Mouse (Mus musculus): ENCODE results near the gene Trpv6. TPM values are rescaled to one million over a fixed set of nuclear protein-coding genes. Genes with fewer than 3 reads are reported as not detected.
A peak's percentile ranks its signal among the peaks of the same experiment; 100 is the strongest.

Trpv6 gene
- 0.29 and 0.35 TPM in 2 replicates for polyA plus RNA-seq (2015; fragmentation: Nextera tagmentation; extraction: Ambion mirVana)

DNA sequence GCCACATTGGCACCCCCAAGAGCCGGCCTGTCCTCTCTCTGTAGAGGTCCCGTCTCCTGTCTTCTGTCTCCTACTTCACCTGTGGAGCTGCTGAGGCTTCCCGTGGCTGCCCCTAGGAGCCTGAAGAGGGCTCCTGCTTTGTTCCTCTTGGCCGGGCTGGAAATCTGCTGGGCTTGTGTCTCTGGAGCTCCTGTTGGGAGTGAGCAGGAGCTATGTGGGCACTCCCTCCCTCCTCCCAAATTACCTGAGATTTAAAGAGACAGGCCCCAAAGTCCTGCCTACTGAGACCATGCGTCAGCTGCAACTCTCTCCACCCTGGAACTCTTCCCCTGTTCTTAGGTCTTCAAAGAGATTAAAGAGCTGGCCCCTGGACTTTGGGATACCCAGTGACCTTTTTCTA lies at the start of gene Trpv6:
Gene Trpv6 (minus strand): TSS at position 228 of the 400 bp plus-strand sequence.
- no peak within 1 kb of the TSS for H3K27ac ChIP-seq (ENCODE audit: low read length)
- no peaks in the 10 kb centered on the region for H3K9me3 ChIP-seq (ENCODE audit: control insufficient read depth, low read length)
- no peak within 1 kb of the TSS for H3K9ac ChIP-seq (ENCODE audit: low read depth, low read length)
- WGBS, result 22% methylated on average over 5 of the region's 5 CpGs
- no peaks in the 10 kb centered on the region for H3K4me1 ChIP-seq (ENCODE audit: control insufficient read depth, insufficient read depth, low read length)
- no peak within 1 kb of the TSS for H3K4me3 ChIP-seq (ENCODE audit: low read length)
- H3K27me3 ChIP-seq (replicated peaks; ENCODE audit: control insufficient read depth, insufficient read depth, low read length), result no peaks in the 10 kb centered on the region
- peak; percentile 14; the same call in 1 of the 2 replicates for ATAC-seq
- no peaks in the 10 kb centered on the region for H3K36me3 ChIP-seq (ENCODE audit: control insufficient read depth, insufficient read depth, low read length)
- peak within 1 kb of the TSS; percentile 27; the same call in 1 of the 2 replicates for H3K4me2 ChIP-seq (ENCODE audit: low read depth, low read length)

- Histone ChIP-seq H3K9ac (ENCODE audit: low read depth, low read length) (no peak overlapping the region), H3K36me3 (ENCODE audit: control insufficient read depth, insufficient read depth, low read length) (no peaks in the 10 kb centered on the region), H3K27ac (ENCODE audit: low read length) (no peak overlapping the region), H3K4me2 (ENCODE audit: low read depth, low read length) (no peak overlapping the region), H3K27me3 (replicated peaks; ENCODE audit: control insufficient read depth, insufficient read depth, low read length) (no peaks in the 10 kb centered on the region), H3K4me3 (ENCODE audit: low read length) (no peak overlapping the region), H3K4me1 (ENCODE audit: control insufficient read depth, insufficient read depth, low read length) (no peaks in the 10 kb centered on the region), H3K9me3 (ENCODE audit: control insufficient read depth, low read length) (no peaks in the 10 kb centered on the region)
- no peak for ATAC-seq
- 81% methylated on average over 3 of the region's 3 CpGs for WGBS
Measured at GRCm38 (mm10) chr6:41685596-41685995, 49.4 kb upstream of the Trpv6 start.

DNA sequence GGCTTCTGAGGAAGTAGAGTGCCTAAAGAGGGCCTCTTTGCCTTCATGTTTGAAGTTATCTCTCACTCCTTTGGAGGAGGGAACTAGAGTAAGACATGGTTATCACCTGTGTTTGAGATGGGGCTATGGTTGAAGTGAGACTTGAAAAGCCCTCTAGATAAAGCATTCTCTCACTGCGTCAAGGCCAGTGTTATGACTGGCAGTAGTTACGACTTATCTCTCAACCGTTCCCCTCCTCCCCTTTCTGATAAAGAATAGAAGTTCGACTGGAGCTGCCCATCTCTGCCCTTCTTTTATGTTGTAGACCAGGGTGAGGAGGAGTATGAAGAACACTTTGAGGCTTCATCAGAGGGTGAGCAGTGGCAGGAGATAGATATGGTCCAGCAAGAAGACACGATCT lies 48.7 kb upstream of the Trpv6 start:
- ATAC-seq, result no peak
- WGBS, result 74% methylated on average over 5 of the region's 5 CpGs

DNA sequence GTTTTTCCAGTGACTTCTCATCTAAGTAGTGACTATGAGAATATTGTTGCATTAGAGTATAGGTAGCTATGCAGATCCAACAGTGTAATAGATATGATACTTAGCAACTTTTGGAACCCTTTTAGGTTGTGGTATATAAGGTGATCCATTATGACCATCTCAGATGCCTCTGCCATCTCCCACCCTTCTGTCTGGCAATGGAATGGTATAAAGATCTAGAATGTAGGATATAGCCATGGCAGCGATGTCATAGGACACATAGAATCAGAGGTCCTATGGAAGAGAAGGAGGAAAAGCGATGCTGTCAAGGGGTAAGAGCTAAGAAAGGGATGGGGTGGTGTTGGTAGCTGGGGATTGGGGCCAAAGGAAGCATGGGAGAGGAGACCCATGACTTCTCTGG lies 47.9 kb upstream of the Trpv6 start, which contains the start of gene Llcfc1:
Gene Llcfc1 (plus strand): TSS at position 301 of the 400 bp plus-strand sequence.
- Histone ChIP-seq H3K27me3 (replicated peaks; ENCODE audit: control insufficient read depth, insufficient read depth, low read length) (no peaks in the 10 kb centered on the region), H3K4me3 (ENCODE audit: low read length) (no peak within 1 kb of the TSS), H3K36me3 (ENCODE audit: control insufficient read depth, insufficient read depth, low read length) (no peaks in the 10 kb centered on the region), H3K27ac (ENCODE audit: low read length) (no peak within 1 kb of the TSS), H3K9ac (ENCODE audit: low read depth, low read length) (no peak within 1 kb of the TSS), H3K9me3 (ENCODE audit: control insufficient read depth, low read length) (no peaks in the 10 kb centered on the region), H3K4me1 (ENCODE audit: control insufficient read depth, insufficient read depth, low read length) (no peaks in the 10 kb centered on the region), H3K4me2 (ENCODE audit: low read depth, low read length) (no peak within 1 kb of the TSS)
- WGBS, result 79% methylated on average over 2 of the region's 2 CpGs
- ATAC-seq, result no peak

More for the DNA sequence above, 48.7 kb upstream of the Trpv6 start:
- Histone ChIP-seq H3K4me3 (ENCODE audit: low read length) (no peak overlapping the region), H3K36me3 (ENCODE audit: control insufficient read depth, insufficient read depth, low read length) (no peaks in the 10 kb centered on the region), H3K9ac (ENCODE audit: low read depth, low read length) (no peak overlapping the region), H3K4me1 (ENCODE audit: control insufficient read depth, insufficient read depth, low read length) (no peaks in the 10 kb centered on the region), H3K27ac (ENCODE audit: low read length) (no peak overlapping the region), H3K4me2 (ENCODE audit: low read depth, low read length) (no peak overlapping the region), H3K27me3 (replicated peaks; ENCODE audit: control insufficient read depth, insufficient read depth, low read length) (no peaks in the 10 kb centered on the region), H3K9me3 (ENCODE audit: control insufficient read depth, low read length) (no peaks in the 10 kb centered on the region)

DNA sequence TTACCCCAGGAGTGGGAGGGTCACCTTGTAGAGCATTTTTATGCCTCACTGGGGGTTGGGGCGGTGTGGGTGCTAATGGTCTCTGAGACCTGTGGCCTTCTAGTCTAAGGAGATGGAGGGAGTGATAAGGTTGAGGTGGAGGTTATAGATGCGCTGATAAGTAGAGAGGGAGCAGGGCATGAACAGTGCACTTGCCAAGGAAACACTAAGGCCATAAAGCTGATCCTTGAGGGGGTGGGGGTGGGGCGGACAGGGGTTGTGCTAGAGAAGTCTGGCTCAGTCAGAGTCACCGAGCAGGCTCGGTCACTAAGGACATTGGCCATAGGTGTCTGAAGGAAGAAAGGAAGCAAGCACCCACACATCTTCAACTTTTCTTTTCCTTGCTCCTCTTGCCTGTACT lies 45.5 kb upstream of the Trpv6 start:
- Histone ChIP-seq H3K27ac (ENCODE audit: low read length) (no peak overlapping the region), H3K9me3 (ENCODE audit: control insufficient read depth, low read length) (no peaks in the 10 kb centered on the region), H3K4me3 (ENCODE audit: low read length) (no peak overlapping the region), H3K4me2 (ENCODE audit: low read depth, low read length) (no peak overlapping the region), H3K4me1 (ENCODE audit: control insufficient read depth, insufficient read depth, low read length) (no peaks in the 10 kb centered on the region), H3K36me3 (ENCODE audit: control insufficient read depth, insufficient read depth, low read length) (no peaks in the 10 kb centered on the region), H3K9ac (ENCODE audit: low read depth, low read length) (no peak overlapping the region), H3K27me3 (replicated peaks; ENCODE audit: control insufficient read depth, insufficient read depth, low read length) (no peaks in the 10 kb centered on the region)
- ATAC-seq, result peak; percentile 48; the same call in 1 of the 2 replicates
- WGBS, result 64% methylated on average over 5 of the region's 5 CpGs

GRCm38 (mm10) chr6:41680669-41681068 lies 44.5 kb upstream of the Trpv6 start, which contains the start of gene Trpv5:
Trpv5 (minus strand) TSS chr6:41680769.
- H3K4me2 ChIP-seq (ENCODE audit: low read depth, low read length), result no peak within 1 kb of the TSS
- no peaks in the 10 kb centered on the region for H3K36me3 ChIP-seq (ENCODE audit: control insufficient read depth, insufficient read depth, low read length)
- no peak within 1 kb of the TSS for H3K9ac ChIP-seq (ENCODE audit: low read depth, low read length)
- H3K27ac ChIP-seq (ENCODE audit: low read length), result no peak within 1 kb of the TSS
- no peaks in the 10 kb centered on the region for H3K9me3 ChIP-seq (ENCODE audit: control insufficient read depth, low read length)
- no peak for ATAC-seq
- no peak within 1 kb of the TSS for H3K4me3 ChIP-seq (ENCODE audit: low read length)
- 75% methylated on average over 1 of the region's 1 CpGs for whole genome bisulfite sequencing
- no peaks in the 10 kb centered on the region for H3K27me3 ChIP-seq (replicated peaks; ENCODE audit: control insufficient read depth, insufficient read depth, low read length)
- no peaks in the 10 kb centered on the region for H3K4me1 ChIP-seq (ENCODE audit: control insufficient read depth, insufficient read depth, low read length)

DNA sequence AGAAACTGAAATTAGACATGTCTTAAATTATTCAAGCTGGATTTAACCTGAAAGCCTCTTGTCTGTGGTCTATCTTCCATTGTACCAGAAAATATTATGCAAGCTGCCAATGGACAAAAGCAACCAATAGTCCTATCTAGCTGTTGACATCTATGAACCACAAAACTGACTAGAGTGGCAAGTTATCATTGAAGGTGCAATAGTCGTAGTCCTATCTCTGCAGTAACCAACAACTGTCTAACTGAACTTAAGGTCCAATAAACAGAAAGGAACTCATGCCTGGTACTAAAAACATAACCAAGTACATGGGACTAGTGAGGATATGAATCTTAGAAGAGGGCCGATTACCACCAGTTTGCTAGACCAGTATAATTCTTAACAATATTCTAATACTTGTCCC lies 40.3 kb upstream of the Trpv6 start:
- H3K9me3 ChIP-seq (ENCODE audit: control insufficient read depth, low read length), result no peaks in the 10 kb centered on the region

GRCm38 (mm10) chr6:41662320-41662719 lies 26.1 kb upstream of the Trpv6 start:
- ATAC-seq, result peak; percentile 66
- no peaks in the 10 kb centered on the region for H3K27me3 ChIP-seq (replicated peaks; ENCODE audit: control insufficient read depth, insufficient read depth, low read length)
- no peaks in the 10 kb centered on the region for H3K4me1 ChIP-seq (ENCODE audit: control insufficient read depth, insufficient read depth, low read length)
- no peaks in the 10 kb centered on the region for H3K9me3 ChIP-seq (ENCODE audit: control insufficient read depth, low read length)
- 30% methylated on average over 2 of the region's 2 CpGs for WGBS
- no peak overlapping the region for H3K9ac ChIP-seq (ENCODE audit: low read depth, low read length)
- H3K36me3 ChIP-seq (ENCODE audit: control insufficient read depth, insufficient read depth, low read length), result no peaks in the 10 kb centered on the region
- no peak overlapping the region for H3K27ac ChIP-seq (ENCODE audit: low read length)
- H3K4me2 ChIP-seq (ENCODE audit: low read depth, low read length), result no peak overlapping the region
- H3K4me3 ChIP-seq (ENCODE audit: low read length), result no peak overlapping the region

More for the DNA sequence above, 40.3 kb upstream of the Trpv6 start:
- 89% methylated on average over 2 of the region's 2 CpGs for WGBS
- H3K4me2 ChIP-seq (ENCODE audit: low read depth, low read length), result no peak overlapping the region
- no peak for ATAC-seq
- H3K36me3 ChIP-seq (ENCODE audit: control insufficient read depth, insufficient read depth, low read length), result no peaks in the 10 kb centered on the region
- H3K4me1 ChIP-seq (ENCODE audit: control insufficient read depth, insufficient read depth, low read length), result no peaks in the 10 kb centered on the region
- no peak overlapping the region for H3K27ac ChIP-seq (ENCODE audit: low read length)
- H3K4me3 ChIP-seq (ENCODE audit: low read length), result no peak overlapping the region
- H3K9ac ChIP-seq (ENCODE audit: low read depth, low read length), result no peak overlapping the region
- H3K27me3 ChIP-seq (replicated peaks; ENCODE audit: control insufficient read depth, insufficient read depth, low read length), result no peaks in the 10 kb centered on the region

DNA sequence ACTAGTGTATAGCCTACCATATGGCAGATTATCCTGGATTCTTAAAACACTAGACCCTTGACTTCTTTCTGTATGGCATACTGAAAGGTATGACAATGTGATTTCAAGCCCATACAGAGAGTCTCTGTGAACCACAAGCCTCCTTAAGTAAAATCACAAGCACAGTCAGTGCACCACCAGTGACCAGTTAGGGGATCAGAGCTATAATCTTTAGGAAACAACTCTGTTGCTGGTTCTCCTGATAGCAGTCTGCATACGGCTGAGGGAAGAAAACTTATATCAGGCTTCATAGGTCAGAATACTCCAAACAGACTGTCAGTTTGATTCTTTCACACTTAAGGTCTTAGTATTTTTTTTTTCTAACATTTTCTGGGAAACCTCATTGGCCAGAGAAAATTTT lies 22.3 kb upstream of the Trpv6 start:
- H3K9me3 ChIP-seq (ENCODE audit: control insufficient read depth, low read length), result no peaks in the 10 kb centered on the region
- no peak for ATAC-seq
- H3K4me1 ChIP-seq (ENCODE audit: control insufficient read depth, insufficient read depth, low read length), result no peaks in the 10 kb centered on the region
- H3K4me2 ChIP-seq (ENCODE audit: low read depth, low read length), result no peak overlapping the region
- no peak overlapping the region for H3K4me3 ChIP-seq (ENCODE audit: low read length)
- H3K9ac ChIP-seq (ENCODE audit: low read depth, low read length), result no peak overlapping the region
- H3K36me3 ChIP-seq (ENCODE audit: control insufficient read depth, insufficient read depth, low read length), result no peaks in the 10 kb centered on the region
- H3K27me3 ChIP-seq (replicated peaks; ENCODE audit: control insufficient read depth, insufficient read depth, low read length), result no peaks in the 10 kb centered on the region
- no peak overlapping the region for H3K27ac ChIP-seq (ENCODE audit: low read length)
- WGBS, result 62% methylated on average over 1 of the region's 1 CpGs

DNA sequence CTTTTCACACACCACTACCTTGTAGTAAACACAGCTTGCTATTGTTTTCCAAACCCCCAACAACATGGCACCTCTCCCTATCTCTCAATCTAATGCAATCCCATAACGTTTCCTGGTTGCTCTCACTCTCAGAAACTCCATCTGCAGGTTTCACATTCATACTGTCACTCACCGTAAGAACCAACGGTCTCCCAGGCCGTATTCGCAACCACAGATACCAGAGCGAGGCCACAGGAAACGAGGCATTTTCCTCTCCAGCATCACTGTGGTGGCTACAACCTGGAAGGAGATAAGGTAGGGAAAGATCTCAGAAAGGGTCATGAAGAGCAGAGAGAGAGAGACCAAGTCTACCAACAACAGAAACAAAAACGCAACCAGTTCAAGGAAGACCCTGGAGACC lies 18.4 kb upstream of the Trpv6 start:
- no peak overlapping the region for H3K4me2 ChIP-seq (ENCODE audit: low read depth, low read length)
- H3K27me3 ChIP-seq (replicated peaks; ENCODE audit: control insufficient read depth, insufficient read depth, low read length), result no peaks in the 10 kb centered on the region
- H3K36me3 ChIP-seq (ENCODE audit: control insufficient read depth, insufficient read depth, low read length), result no peaks in the 10 kb centered on the region
- H3K9me3 ChIP-seq (ENCODE audit: control insufficient read depth, low read length), result no peaks in the 10 kb centered on the region
- no peak overlapping the region for H3K4me3 ChIP-seq (ENCODE audit: low read length)
- H3K4me1 ChIP-seq (ENCODE audit: control insufficient read depth, insufficient read depth, low read length), result no peaks in the 10 kb centered on the region
- H3K27ac ChIP-seq (ENCODE audit: low read length), result no peak overlapping the region
- no peak overlapping the region for H3K9ac ChIP-seq (ENCODE audit: low read depth, low read length)
- ATAC-seq, result no peak
- 77% methylated on average over 8 of the region's 8 CpGs for WGBS
